Mouse (Mus musculus): ENCODE data around the gene Thy1. TPM values are rescaled to one million over a fixed set of nuclear protein-coding genes. Genes with fewer than 3 reads are reported as not detected.

The Thy1 gene
- total and polyA plus RNA-seq, 3 experiments, result 1.5 to 24.0 TPM; not detected in 1

- no peak overlapping the region for H3K27ac ChIP-seq (ENCODE audit: control insufficient read depth, low read depth, low read length)
- H3K36me3 ChIP-seq (ENCODE audit: control insufficient read depth in 1 of 2, insufficient read depth in 2 of 2, low read length in 2 of 2), result peaks cover 0 to 7% of the 10 kb centered on the region in 2 experiments; a peak in 2 of 4 replicates
- H3K79me2 ChIP-seq (ENCODE audit: control insufficient read depth, insufficient read depth, low read length, poor library complexity), result no peaks in the 10 kb centered on the region; the same call in 1 of the 2 replicates
- no peaks in the 10 kb centered on the region for H3K9me3 ChIP-seq (replicated peaks; ENCODE audit: insufficient read depth, low read length)
- no peak overlapping the region for H3K4me3 ChIP-seq (ENCODE audit: control insufficient read depth in 1 of 2, insufficient read depth in 1 of 2, low read depth in 2 of 2, low read length in 2 of 2)
- no peak overlapping the region for H3K9ac ChIP-seq (ENCODE audit: control insufficient read depth, low read depth, low read length, poor library complexity, severe bottlenecking)
- H3K27me3 ChIP-seq (ENCODE audit: control insufficient read depth in 1 of 2, insufficient read depth in 2 of 2, low read length in 2 of 2), result no peaks in the 10 kb centered on the region
- peaks cover 0 to 25% of the 10 kb centered on the region in 2 experiments; a peak in 3 of 4 replicates for H3K4me1 ChIP-seq (ENCODE audit: control insufficient read depth in 1 of 2, insufficient read depth in 2 of 2, low read length in 2 of 2)
- no peak for TF ChIP-seq ZKSCAN1 (IDR thresholded peaks at IDR 0.05; ENCODE audit: low read depth, low read length)
- TF ChIP-seq RCOR1 (IDR thresholded peaks at IDR 0.05; ENCODE audit: low read depth, low read length), result no peak
- TF ChIP-seq USF1 (IDR thresholded peaks at IDR 0.05; ENCODE audit: low read depth, low read length), result no peak
- TF ChIP-seq ZC3H11A (IDR thresholded peaks at IDR 0.05; ENCODE audit: low read depth, low read length), result no peak
- TF ChIP-seq MXI1 (IDR thresholded peaks at IDR 0.05; ENCODE audit: low read depth, low read length), result no peak
- no peak for TF ChIP-seq NRF1 (IDR thresholded peaks at IDR 0.05; ENCODE audit: insufficient read depth, low read depth, low read length, poor library complexity, severe bottlenecking)
- no peak for DNase-seq (ENCODE audit: low read depth, low spot score)
These were observed 42.8 kb downstream of the Thy1 start for GRCm38 (mm10) chr9:44085741-44086665.

- no peaks in the 10 kb centered on the region for H3K27me3 ChIP-seq (ENCODE audit: control insufficient read depth in 1 of 2, insufficient read depth in 2 of 2, low read length in 2 of 2)
- peaks cover 0 to 7% of the 10 kb centered on the region in 2 experiments; a peak in 2 of 4 replicates for H3K36me3 ChIP-seq (ENCODE audit: control insufficient read depth in 1 of 2, insufficient read depth in 2 of 2, low read length in 2 of 2)
- no peaks in the 10 kb centered on the region for H3K9me3 ChIP-seq (replicated peaks; ENCODE audit: insufficient read depth, low read length)
- no peak overlapping the region for H3K9ac ChIP-seq (ENCODE audit: control insufficient read depth, low read depth, low read length, poor library complexity, severe bottlenecking)
- no peak overlapping the region for H3K27ac ChIP-seq (ENCODE audit: control insufficient read depth, low read depth, low read length)
- no peak for DNase-seq (ENCODE audit: low read depth, low spot score)
- H3K4me1 ChIP-seq (ENCODE audit: control insufficient read depth in 1 of 2, insufficient read depth in 2 of 2, low read length in 2 of 2), result peaks cover 0 to 25% of the 10 kb centered on the region in 2 experiments; a peak in 3 of 4 replicates
- H3K79me2 ChIP-seq (ENCODE audit: control insufficient read depth, insufficient read depth, low read length, poor library complexity), result no peaks in the 10 kb centered on the region; the same call in 1 of the 2 replicates
- TF ChIP-seq RCOR1 (IDR thresholded peaks at IDR 0.05; ENCODE audit: low read depth, low read length) (no peak), SMC3 (IDR thresholded peaks at IDR 0.05; ENCODE audit: low read depth, low read length) (no peak), HCFC1 (IDR thresholded peaks at IDR 0.05; ENCODE audit: low read depth, low read length) (no peak), SIN3A (IDR thresholded peaks at IDR 0.05; ENCODE audit: low read length) (no peak), CHD1 (IDR thresholded peaks at IDR 0.05; ENCODE audit: low read depth, low read length) (no peak), TAL1 (IDR thresholded peaks at IDR 0.05; ENCODE audit: low read length) (no peak), BHLHE40 (IDR thresholded peaks at IDR 0.05; ENCODE audit: borderline replicate concordance, low read depth, low read length) (no peak), ZC3H11A (IDR thresholded peaks at IDR 0.05; ENCODE audit: low read depth, low read length) (no peak), MAZ (IDR thresholded peaks at IDR 0.05; ENCODE audit: low read depth, low read length) (no peak), USF1 (IDR thresholded peaks at IDR 0.05; ENCODE audit: low read depth, low read length) (no peak), TBP (IDR thresholded peaks at IDR 0.05; ENCODE audit: low read depth, low read length) (no peak), MXI1 (IDR thresholded peaks at IDR 0.05; ENCODE audit: low read depth, low read length) (no peak), NRF1 (IDR thresholded peaks at IDR 0.05; ENCODE audit: insufficient read depth, low read depth, low read length, poor library complexity, severe bottlenecking) (no peak), NELFE (IDR thresholded peaks at IDR 0.05; ENCODE audit: low read depth, low read length) (no peak), CTCF (IDR thresholded peaks at IDR 0.05 in 2 of 3, conservative IDR thresholded peaks at IDR 0.05 in 1 of 3; ENCODE audit: control insufficient read depth in 1 of 3, insufficient read depth in 1 of 3, low read depth in 2 of 3, low read length in 3 of 3, poor library complexity in 1 of 3, severe bottlenecking in 1 of 3) (no peak), KAT2A (conservative IDR thresholded peaks at IDR 0.05; ENCODE audit: low read depth, low read length) (no peak)
- H3K4me3 ChIP-seq (ENCODE audit: control insufficient read depth in 1 of 2, insufficient read depth in 1 of 2, low read depth in 2 of 2, low read length in 2 of 2), result no peak overlapping the region
These were observed 43.8 kb downstream of the Thy1 start for GRCm38 (mm10) chr9:44086960-44087359.
